Mouse (Mus musculus) layer of hippocampus, adult 9-11 months (tissue): ENCODE data around the gene Cbx4.

Source experiments
- DNase-seq: peaks from one replicate; pipeline ENCODE4 v3.0.0; 2022

The Cbx4 gene

GRCm38 (mm10) chr11:119041325-119041716 is 44.7 kb downstream of the Cbx4 start:
- no peak for DNase-seq

DNA sequence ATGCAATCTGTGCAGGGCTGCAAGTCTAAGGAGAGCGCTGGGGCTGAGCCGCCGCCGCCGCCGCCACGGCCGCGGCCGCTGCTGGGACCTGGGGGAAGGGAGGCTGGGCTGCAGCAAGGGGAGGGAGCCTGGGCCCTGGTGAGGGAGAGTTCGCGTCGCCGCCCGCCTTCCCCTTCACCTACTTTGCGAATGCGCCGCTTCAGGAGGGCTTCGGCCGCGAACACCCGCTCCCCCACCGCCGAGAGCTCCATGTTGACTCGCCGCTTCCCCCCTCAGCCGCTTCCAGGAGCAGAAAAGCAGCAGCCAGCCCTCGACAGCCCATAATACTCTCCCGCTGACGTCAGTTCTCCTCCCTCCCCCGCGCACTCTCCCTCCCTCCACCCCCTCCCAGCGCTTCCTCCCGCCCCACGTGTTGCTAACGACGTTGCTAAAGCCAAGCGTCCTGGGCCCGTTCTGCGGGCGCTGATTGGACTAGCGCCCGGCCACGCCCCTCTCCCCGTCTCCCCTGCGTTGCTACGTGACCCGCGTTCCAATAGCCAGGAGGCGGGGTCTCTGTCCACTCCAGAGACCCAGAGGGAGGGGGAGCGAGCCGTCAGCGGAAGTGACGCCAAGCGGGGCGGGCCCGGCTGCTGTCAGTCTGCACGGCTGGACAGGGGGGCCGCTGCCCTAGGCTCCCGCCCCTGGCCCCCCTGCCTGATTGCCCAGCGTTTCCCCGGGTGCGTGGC is 45.3 kb downstream of the Cbx4 start, which contains the start of gene Cbx8:
Gene Cbx8, minus strand, starts transcription at position 370 of the 725 bp plus-strand sequence.
- DNase-seq: peak; percentile 99

- DNase-seq: no peak
Observed at GRCm38 (mm10) chr11:119039732-119040512, 46.1 kb downstream of the Cbx4 start.

- DNase-seq: no peak
Observed at GRCm38 (mm10) chr11:119038744-119039484, 47.1 kb downstream of the Cbx4 start.

DNA sequence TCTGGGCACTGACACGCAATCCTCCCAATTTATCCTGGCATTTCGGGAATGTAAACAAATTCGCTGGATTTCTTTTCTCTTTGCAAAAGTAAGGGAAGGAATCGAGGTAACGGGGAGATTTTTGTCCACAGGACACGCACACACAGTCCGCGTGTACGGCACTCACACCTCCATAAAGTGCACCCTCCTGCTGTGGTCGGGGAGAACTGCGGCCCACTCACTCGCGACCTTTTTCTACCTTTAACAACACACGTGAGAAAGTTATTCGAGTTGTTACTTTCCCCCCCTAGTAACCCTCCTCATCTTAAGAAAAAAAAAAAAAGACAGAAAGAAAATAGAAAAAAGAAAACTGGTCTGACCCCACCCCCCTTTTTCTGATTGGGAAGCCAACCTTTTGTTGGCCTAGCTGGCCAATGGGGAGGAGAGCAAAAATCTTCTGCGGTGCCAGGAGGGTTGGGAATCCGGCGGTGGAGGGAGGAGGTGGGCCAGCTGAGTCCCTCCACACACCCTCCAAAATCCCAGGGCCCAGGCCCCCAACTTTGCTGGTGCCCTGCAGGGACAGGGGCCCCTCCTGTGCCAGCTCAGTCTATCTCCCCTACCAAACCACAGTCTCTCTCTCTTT is 48.1 kb downstream of the Cbx4 start:
- no peak for DNase-seq

- DNase-seq: no peak
Observed at GRCm38 (mm10) chr11:119036934-119037779, 48.9 kb downstream of the Cbx4 start.

DNA sequence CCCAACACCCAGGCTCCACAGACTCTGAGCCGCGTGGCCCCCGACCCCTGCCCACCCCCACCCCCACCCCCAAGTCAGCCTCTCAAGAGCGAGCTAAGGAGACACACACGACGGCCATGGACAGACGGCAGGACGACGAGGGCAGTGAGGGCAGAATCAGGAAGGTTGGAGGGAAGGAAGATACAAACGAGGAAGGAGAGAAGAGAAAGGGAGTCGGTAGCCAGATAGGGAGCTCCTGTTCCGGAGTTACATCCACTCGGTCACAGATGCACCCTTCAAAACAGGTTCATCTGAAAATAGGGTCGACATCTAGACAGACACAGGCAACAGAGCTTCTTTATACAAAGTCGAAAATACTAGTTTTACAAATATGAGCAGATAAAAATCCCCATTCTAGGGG is 49.6 kb downstream of the Cbx4 start:
- DNase-seq: no peak

- DNase-seq: no peak
Observed at GRCm38 (mm10) chr11:119035686-119036165, 50.3 kb downstream of the Cbx4 start.

DNA sequence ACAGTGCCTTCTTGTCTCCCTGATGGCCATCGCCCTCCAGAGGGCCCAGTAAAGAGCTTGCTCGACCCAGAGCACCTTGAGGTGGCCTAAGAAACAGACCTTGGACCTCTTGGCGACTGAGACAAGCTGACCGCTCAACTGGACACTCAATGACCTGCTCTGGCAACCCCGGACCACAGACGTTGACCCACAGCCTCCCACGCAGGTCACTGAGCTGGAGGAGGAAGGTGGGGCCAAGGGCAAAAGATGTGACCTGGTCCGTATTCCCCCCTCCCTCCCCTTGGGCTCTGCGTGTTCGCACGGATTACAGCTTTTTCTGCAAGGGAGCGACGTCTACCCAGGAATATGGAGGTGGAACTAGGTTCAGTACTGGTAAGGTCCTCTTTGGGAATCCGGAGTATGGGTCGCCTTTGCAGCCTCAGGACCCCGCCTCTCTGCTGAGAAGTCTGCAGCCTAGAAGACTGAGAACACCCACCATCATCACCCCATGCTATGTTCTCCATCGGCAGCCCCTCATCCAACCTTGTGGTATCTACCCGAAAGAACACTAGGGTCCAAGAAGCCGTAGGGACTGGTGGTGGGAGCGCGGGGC is 50.8 kb downstream of the Cbx4 start:
- DNase-seq: no peak

DNA sequence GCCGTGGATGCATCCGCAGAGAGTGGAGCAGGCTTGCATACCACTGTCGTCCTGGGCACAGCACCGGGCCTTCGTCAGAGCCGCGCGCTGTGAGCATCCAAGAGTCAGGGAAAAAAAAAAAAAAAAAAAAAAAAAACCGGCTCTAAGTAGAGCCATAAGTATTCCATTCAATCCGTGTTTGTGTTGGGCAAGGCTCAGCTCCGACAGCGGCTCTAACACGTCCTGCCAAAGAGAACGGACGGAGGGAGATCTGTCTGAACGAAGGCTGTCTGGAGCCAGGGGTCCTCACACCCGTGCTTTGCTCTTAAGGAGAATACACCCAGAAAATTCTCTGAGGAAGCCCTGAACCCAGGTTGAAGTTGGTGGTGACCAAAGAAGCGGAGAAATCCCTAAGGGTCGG is 51.4 kb downstream of the Cbx4 start:
- no peak for DNase-seq

DNA sequence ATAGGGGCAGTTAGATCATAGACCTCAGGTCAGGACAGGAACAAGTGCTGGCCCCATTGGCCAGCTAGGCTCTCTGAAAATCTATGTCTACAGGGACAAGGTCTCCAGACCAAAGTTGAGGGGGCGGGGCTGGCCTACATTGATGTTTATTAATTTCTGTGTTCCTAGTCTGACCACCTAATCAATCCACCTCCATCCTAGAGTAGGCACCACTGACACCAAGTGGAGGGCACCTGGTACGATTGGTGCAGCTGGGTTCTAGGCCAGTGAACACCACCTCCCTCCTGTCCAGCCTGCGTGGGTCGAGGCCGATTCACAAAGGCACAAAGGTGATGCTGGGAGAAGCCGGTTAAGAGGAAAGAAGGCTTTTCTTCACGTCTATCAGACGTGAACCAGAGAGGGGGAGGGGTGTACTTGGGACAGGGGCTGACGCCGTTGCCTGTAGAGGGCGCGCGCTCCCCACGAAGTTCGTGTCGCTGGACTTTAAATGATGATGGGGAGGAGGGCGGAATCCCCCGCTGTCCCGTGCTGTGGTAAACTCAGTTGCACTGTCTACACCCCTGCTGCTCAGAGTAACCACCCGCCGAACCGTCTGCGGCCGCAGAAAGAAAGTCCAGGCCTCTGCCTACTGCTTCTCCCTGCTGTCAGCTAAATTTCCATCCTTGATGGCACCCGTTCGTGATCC is 52.0 kb downstream of the Cbx4 start:
- DNase-seq: no peak
